Mouse (Mus musculus) Muller cell, postnatal 12 days (primary cell): ENCODE results near the gene Wfdc1.

Experiments
- DNase-seq: peaks from one replicate; pipeline ENCODE4 v3.0.0-alpha.2; 2015; ENCODE audit errors: inconsistent ontology term

Wfdc1 gene

DNA sequence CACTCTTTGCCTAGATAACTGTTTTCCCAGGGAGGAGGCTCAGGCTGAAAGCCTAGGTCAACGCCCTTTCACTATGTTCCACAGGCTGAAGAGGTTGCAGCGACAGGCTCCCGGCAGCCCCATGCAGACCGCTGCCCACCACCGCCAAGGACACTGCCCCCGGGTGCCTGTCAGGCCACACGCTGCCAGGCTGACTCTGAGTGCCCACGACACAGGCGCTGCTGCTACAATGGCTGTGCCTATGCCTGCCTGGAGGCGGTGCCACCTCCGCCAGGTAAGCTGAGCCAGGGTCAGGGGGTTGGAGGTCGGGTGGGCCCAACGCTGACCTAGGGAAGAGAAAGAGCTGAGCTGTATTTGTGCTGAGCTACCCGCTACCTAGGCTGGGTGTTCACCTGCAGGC lies 13.0 kb downstream of the Wfdc1 start:
- no peak for DNase-seq

DNA sequence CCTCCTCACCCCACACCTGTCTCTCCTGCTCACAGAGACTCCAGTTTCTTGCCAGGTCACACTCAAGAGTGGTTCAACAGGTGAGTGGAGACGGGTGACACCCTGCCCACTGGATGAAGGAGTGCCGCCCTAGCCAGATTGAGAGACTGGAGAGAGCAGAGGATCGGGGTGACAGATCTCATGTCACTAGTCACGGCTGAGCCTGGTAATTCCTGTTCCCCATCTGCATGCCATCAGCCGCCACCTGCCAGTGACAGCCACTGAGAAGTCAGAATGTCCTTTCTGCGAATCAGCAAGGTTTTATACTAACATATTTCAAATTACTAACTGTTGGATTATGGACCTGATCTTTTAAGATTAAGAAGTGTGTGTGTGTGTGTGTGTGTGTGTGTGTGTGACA lies 24.4 kb downstream of the Wfdc1 start:
- no peak for DNase-seq

DNA sequence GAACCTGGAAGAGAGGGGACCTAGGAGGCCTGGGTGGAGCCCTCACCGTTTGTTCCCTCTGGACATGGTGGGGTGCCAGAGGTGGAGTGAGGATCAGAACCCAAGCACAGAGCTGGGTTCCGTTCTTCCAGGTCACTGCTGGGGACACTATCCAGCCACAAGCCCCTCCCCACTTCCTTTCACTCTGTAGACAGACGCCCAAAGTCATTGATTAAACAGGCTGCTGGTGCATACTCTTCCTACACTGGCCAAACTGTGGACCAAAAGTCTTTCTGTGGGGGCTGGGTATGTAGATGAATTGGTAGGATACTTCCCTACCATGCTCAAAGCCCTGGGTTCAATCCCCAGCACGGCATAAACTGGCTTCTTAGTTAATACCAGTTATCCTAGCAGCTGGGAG lies 25.8 kb downstream of the Wfdc1 start:
- DNase-seq, result no peak

DNA sequence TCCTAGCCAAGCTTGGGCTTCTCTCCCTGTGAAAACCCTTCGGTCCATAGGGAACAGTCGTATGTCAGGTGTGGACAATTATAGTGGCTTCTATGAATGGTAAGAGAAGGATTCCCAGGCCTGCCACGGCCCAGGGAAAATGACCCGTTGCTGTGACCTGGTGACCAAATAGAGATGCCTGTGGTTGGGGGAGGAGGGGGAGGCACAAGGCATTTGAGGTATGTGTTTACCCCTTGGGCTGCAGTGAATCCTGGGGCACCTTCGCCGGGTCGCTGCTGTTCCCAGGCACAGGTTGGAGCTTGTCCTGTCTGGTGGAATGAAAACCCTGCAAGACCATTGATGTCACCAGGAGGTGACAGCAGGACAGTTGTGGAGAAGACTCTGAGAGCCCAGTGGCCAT lies 28.5 kb downstream of the Wfdc1 start:
- peak; percentile 51 for DNase-seq

DNA sequence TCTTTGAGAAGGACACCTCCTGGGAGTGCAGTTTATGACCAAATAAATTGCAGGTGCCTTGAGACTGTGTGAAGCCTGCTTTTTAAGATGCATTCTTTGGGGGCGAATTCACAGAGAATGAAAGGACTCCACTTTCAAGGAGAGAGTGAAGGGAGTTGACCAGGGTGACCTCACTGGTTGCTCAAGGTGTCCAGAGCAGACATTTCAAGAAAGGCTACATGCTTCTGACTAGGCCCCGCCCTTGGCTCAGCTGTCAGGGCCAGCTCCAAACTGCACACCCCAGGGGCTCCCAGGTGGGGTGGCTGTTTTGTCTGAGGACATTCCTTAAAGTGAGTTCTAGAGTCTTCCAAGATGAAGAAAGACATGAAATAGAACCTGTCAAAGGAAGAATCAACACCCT lies 31.0 kb downstream of the Wfdc1 start:
- no peak for DNase-seq

DNA sequence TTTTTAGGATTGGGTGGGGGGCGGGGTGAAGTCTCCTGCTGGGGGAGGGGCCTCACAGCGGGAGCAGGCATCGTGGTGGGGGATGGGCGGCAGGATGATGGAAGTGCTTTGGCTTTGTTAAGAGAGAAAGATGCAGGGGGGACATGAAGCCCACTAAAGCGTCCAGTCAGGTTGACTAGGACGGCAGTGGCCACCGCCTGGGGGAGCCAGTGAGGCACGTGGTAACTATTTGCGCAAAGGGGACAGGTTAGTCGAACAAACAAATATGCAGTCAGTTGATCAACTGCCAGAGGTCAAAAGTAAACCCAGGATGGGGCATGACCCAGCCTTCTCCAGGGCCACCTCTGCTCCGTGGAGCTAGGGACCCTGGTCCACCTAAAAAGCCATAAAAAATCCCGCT lies 32.8 kb downstream of the Wfdc1 start:
- DNase-seq, result peak; percentile 53

DNA sequence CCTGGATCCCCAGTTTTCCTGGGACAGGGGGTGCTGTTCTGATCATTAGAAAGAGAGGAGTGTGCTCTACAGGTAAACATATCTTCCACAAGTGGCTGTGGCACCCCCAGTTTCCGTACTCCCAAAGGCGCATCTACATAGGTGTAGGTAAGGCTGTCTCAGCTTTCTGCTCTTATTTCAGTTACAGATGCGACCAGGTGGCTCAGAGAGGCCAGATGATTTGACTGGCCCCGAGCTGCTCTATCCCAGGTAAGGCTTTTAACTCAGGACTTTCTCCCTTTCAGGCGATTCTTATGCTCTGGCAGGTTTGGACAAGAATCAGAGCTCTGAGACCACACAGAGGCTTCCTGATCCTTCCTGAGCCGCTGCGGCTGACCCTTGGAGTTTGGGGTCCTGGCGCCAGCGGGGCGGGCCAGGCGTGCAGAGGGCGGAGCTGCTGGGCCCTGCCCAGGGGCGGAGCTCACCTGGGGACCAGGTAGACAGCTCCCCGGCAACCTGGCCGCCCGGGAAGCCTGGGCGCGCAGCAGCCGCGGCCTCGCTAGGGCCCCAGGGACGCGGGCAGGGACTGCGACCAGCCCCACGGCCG lies 33.5 kb downstream of the Wfdc1 start, which contains the start of gene Atp2c2:
TSS of gene Atp2c2 (plus strand) at position 461 of the 586 bp plus-strand sequence.
- DNase-seq, result no peak

DNA sequence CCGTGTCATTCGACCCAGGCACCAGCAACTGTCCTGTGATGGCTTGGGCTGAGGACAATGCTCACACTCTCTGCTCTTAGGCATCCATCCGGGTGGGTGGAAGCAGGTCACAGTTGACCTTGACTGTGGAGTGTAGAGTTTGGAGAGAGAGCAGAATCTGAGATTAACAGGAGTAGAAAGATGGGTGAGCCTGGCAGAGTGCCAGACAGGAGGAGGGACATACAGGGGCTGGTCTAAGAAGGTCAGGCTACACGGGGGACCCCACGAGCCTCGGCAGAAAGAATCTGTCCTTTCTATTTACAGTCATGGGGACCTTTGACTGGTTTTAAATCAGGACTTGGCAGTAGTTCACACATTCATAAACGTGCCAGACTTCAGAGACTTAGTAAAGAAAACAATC lies 36.8 kb downstream of the Wfdc1 start:
- no peak for DNase-seq

DNA sequence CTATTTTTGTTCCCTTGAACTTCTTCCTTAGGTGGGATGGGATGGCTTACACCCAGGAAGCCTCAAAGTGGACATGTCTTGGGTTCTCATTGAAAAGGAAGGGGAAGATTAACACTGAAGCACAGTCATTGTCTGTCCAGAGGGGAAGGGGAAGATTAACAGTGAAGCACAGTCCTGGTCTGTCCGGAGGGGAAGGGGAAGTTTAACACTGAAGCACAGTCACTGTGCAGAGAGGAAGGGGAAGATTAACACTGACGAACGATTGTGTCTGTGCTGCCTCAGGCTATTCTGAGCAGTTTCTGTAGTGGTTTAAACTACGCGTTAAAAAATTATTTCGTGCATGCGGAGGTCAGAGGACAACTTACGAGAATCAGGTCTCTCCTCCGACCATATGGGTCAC lies 41.0 kb downstream of the Wfdc1 start:
- no peak for DNase-seq

DNA sequence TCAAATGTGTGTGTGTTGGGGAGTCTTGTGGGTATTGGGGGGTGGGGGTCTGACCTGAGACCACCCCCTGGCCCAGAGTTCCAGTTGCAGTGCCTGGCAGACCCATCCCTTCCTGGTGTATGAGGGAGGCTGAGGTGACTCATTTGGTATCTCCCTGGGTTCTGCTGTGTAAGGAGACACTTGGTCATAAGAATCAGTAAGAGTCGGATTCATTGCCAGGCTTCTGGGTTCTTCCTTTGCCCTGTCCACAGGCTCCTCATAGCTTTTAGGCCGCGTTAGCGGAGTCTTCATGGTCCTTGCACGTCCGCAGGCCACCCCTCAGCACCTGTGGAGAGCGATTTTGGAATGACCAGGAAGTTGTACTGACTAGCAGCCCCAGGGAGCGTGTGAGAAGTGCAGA lies 42.3 kb downstream of the Wfdc1 start:
- DNase-seq, result no peak

DNA sequence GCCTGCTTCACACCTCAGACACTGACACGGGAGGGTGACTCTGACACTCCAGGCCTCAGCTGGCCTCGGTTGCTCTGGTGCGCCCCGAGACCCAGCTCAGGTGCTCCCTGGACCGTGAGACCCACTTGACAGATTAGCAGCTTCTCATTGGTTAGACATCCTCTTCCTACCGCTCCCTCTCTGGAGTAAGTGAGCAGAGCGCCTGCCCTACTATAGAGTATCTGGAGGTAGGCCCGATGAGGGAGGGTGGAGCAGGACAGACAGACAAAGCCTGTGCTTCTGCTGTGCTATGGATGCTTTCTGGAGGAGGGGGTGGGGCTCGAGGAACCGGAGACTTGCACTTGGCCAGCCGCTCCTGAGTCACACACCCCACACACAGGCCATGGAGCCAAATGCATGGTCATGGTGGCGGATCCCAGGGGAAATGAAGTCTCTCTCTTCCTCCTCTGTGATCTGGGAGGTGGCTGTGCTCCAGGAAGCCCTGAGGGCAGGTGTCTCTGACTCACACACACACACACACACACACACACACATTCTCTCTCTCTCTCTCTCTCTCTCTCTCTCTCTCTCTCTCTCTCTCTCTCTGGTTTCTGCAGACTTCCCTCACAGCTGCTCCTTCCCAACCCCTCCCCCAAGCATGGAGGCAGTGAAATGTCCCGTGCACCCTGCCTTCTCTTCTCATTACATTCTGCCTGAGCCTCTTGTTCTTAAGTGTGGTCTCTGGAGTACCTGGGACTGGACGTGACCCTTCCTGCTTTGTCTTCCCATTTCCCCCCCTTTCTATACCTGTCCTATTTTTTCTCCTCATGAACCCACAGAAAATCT lies 42.9 kb downstream of the Wfdc1 start:
- DNase-seq, result peak; percentile 88

DNA sequence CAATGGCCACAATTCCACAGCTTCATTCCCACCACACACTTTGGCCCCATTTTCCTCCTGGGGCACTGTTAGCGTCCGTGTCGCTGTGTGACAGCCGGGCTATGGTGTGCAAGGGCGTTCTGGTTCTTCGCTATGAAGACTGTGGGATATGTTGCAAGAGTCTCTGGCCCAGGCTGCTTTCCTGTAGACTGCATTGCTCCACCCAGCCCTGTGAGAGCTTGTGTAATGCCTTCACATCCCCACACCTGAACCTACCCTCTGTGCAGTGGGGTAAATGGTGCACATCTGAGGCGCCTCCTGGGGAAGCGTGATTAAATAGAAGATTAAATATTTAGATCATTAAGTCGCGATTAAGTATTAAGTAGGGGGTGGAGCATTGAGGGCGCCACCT lies 43.5 kb downstream of the Wfdc1 start:
- no peak for DNase-seq

DNA sequence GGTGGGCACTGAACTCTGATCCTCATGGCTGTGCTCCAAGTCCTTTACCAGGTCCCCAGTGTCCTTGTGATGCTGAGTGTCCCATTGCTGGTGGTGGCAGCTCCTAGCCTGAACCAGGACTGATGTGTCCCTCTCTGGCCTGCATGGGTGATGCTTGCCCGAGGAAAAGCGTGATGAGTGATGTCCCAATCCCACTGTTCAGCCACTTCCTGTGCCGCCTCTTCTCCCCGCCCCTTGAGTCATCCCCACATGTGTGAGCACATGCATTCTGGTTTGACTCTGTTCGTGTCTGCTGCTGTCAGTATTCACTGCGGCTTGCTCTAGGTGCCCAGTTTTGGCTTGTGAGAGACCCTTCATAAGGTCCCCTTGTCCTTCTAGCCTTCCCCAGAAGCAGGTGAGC lies 46.1 kb downstream of the Wfdc1 start:
- DNase-seq, result no peak

DNA sequence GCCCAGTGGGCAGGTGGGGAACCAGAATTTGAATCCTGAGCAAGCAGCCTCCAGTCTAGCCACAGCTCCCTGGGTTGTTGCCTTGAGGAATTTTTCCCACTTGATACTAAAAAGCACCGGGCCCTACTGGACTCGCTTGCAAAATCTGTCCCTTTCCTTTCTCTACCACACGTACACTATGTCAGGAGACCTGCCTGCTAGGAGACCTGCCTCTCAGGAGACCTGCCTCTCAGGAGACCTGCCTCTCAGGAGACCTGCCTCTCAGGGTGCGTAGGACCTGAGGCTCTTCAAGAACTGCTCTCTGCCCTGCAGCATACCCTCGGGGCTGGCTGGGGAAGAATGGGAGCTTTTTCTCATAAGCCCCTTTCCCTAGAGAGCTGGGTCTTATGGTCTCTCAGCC lies 47.3 kb downstream of the Wfdc1 start:
- DNase-seq, result no peak

DNA sequence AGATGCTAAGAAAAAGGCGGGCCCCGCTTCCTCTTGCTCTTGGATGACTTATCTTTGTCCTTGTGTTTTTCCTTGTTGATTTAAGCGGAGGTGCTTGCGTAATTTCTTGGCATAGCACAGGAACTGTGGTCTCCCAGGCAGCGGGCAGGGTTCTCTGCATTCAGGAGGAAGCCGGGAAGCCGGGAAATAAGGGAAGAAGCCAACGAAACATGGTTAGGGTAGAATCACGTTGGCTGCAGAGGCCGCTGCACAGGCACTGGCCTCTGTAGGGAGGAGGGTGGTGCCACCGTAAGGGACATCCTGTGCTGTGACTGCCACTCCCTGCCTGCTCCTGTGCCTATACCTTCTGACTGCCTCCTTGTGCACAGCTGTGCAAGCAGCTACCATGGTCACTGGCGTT lies 49.1 kb downstream of the Wfdc1 start:
- no peak for DNase-seq

DNA sequence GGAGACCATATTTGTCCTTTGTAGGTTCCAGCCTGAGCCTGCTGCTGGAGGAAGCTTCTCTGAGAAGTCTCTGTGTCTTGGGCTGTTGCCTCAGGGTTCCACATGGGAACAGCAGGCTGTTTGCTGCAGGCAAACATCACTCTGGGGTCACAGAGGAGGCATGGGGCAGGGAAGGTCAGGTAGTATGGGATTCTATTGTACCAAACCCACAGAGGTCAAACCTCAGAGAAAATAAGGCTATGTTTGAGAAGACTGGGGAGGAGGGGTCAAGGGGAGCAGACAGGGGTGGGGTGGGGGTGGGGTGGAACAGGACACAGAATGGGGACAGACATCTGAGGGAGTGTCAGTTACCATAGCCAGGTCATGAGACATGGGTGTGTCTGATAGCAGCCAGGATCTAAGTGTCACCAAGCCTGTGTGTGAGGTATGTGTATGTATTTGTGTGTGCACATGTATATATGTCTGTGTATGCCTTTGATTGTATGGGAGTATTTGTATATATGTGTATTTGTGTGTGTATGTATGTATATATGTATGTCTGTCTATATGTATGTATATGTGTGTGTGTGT lies 50.6 kb downstream of the Wfdc1 start:
- DNase-seq, result no peak

DNA sequence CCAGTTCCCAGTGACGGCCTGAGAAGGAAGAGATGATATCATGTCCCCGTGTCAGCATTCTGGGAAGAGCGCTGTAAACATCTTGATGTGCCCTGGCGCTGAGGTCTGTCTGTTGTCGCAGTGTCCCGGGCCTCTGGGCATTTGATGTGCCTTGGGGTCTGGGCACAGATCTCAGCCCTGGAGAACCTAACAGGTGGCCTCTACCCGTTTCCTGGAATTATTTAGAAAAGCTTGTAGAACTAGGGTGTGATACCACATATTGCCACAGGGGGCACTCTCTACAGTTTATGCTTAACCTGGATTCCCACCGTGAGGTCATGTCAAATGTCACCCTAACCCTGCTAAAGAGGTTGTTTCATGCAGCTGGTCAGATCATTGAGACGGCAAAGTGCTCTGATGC lies 51.6 kb downstream of the Wfdc1 start:
- no peak for DNase-seq

DNA sequence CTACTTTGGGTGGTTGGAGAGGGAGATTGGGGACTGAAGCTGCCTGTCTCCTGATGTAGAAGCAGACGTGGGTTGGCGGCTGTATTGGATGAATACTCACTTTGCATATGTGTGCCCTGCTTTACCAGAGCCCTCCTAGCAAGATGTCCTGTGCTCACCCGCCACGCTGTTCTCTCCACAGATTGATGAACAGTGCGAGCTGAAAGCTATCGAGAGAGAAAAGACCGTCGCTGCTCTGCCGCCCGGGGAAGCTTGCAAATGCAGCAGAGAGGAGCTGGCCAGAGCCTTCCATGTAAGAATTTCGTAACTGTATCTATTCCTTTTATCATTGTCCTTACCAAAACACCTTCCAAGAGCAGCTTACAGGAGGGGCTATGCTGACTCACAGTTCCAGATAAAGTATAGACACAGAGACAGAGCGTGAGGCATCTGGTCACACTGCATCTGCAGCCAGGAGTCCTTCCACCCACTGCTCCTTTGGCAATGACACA lies 52.9 kb downstream of the Wfdc1 start:
- DNase-seq, result no peak

DNA sequence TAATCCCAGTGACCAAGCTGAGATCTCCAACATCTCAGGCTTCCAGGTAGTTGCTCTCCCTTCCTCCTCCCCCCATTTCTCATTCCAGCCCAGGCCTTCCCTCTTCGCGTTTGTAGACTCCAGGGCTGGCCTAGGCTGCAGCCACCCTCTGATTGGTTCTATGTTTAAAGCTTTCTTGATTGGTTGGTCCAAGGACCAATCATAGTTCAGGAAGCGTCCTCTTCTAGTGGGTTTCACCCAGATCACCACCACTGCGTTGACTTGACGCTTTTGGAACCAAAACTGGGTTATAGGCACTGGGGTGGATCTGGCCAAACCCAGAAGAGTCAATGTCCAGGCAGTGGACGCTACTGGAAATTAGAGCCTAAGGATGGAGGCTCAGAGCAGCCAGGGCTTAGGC lies 56.2 kb downstream of the Wfdc1 start:
- no peak for DNase-seq

DNA sequence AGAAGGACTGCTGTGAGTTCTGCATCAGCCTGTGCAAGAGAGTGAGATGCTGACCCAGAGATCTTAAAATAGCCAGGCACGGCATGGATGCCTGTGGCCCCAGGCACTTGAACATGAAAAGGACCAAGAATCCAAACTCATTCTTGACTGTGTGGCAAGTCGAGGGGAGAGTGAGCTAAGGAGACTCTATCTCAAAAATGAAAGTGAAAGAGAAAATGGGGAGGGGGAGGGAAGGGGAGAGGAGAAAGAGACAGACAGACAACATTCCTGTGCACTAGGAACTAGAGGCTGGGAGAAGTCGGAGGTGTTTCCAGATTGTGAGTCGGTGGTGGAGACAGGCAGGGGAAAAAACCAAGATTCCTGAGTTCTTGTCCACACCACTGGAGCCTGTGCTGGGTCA lies 57.5 kb downstream of the Wfdc1 start:
- DNase-seq, result peak; percentile 57

DNA sequence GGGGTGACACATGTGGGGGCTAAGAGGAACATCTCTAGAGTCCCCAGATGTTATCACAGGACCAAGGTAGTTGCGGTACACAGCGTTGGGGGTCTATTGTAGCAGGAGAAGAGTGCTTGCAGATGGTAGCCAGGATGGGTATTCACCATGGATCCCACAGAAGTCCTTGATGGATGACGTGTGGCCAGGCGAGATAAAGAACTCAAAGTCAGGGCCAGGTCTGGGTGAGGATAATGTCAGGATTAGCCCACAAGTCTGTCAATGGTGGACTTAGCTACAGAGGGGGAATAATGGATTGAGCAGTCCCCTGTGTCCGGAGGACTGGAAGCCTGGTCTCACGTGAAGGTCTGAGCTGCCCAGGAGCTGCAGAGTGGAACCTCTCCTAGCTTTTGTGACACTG lies 58.4 kb downstream of the Wfdc1 start:
- DNase-seq, result no peak

DNA sequence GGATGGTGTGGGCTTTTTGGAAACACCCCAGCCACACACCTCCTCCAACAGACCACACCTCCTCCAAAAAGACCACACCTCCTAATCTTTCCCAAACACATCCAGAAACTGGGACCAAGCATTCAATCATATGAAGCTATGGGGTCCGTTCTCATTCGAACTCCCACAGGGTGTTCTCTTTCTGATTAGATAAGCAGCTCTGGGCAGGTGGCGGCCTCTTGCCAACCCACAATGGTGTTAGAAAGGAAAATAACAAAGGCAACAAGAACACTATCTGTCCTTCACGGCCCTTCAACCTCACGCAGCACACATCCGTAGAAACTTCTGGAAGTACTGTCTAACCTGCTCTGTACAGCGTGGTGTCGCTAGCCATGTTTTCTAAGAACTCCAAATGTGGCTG lies 60.9 kb downstream of the Wfdc1 start:
- DNase-seq, result no peak

DNA sequence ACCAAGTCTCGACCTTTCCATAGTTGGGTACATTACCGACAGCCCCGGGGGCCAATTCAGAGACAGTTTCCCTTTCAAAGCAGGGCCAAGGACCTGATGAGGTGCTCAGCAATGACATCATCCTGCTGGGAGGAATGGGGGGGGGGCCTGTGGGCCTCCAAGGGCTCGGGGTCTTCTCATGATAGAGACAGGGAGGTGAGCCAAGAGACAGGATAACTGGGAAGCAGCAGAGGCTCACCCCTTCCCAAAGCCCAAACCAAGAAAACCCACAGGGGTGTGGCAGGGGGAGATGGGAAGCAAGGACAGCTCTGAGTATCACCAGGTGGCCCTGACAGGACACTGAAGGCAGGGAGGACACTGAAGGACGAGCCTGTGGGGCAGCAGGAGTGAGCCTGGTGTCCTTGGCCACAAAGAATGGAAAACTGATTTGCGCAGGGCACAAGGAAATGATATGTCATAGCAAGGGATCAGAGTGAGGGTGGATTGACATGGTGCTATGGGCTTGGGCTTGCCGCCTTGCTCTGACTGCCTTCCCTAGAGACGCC lies 62.3 kb downstream of the Wfdc1 start:
- no peak for DNase-seq
